Mouse (Mus musculus) myocyte (in vitro differentiated cells): ENCODE results near the gene Leng8.

Experiments used
- MAX ChIP-seq: IDR thresholded peaks from one replicate; pipeline ENCODE4 v1.6.1; 2011; ENCODE audit warnings: low read depth, mild to moderate bottlenecking, control low read depth
- POLR2A ChIP-seq: IDR thresholded peaks from one replicate; pipeline ENCODE4 v1.6.1; 2011; ENCODE audit warnings: low read depth, mild to moderate bottlenecking, control low read depth, moderate library complexity; ENCODE audit not compliant: insufficient read length
- USF1 ChIP-seq: IDR thresholded peaks from one replicate; pipeline ENCODE4 v1.6.1; 2011; ENCODE audit warnings: low read depth, mild to moderate bottlenecking, control low read depth, moderate library complexity

GRCm38 (mm10) chr7:4122076-4122768 is 14.6 kb upstream of the Leng8 start:
- no peak for TF ChIP-seq USF1
- no peak for TF ChIP-seq MAX
- TF ChIP-seq POLR2A, result no peak
